Mouse (Mus musculus) natural killer cell, adult 2 months (primary cell): ENCODE results near the gene Hoxa7.

Source experiments
- DNase-seq, 2 experiments: peaks; one replicate each; pipeline ENCODE4 v3.0.0; 2022; ENCODE audit warnings: low spot score in 2 of 2

Hoxa7 gene

GRCm38 (mm10) chr6:52177061-52177735 is 44.5 kb downstream of the Hoxa7 start, which contains the start of gene 5730596B20Rik:
5730596B20Rik (plus strand) TSS chr6:52177498.
- no peak for DNase-seq

GRCm38 (mm10) chr6:52176391-52176790 is 45.3 kb downstream of the Hoxa7 start:
- DNase-seq = no peak

- no peak for DNase-seq
These were observed 45.8 kb downstream of the Hoxa7 start for GRCm38 (mm10) chr6:52175864-52176263.

GRCm38 (mm10) chr6:52174968-52175751 is 46.5 kb downstream of the Hoxa7 start:
- DNase-seq = no peak

- no peak for DNase-seq
These were observed 48.0 kb downstream of the Hoxa7 start for GRCm38 (mm10) chr6:52173648-52174047.

GRCm38 (mm10) chr6:52172501-52172900 is 49.2 kb downstream of the Hoxa7 start:
- no peak for DNase-seq

GRCm38 (mm10) chr6:52171938-52172337 is 49.7 kb downstream of the Hoxa7 start:
- no peak for DNase-seq

- no peak for DNase-seq
These were observed 50.3 kb downstream of the Hoxa7 start for GRCm38 (mm10) chr6:52171331-52171730.

GRCm38 (mm10) chr6:52170898-52171223 is 50.8 kb downstream of the Hoxa7 start:
- DNase-seq = no peak

- DNase-seq = no peak
These were observed 51.3 kb downstream of the Hoxa7 start for GRCm38 (mm10) chr6:52170166-52170897.

GRCm38 (mm10) chr6:52169499-52170165 is 52.0 kb downstream of the Hoxa7 start:
- DNase-seq = no peak

- DNase-seq = no peak
These were observed 53.2 kb downstream of the Hoxa7 start for GRCm38 (mm10) chr6:52168191-52169055.

GRCm38 (mm10) chr6:52167736-52168161 is 53.9 kb downstream of the Hoxa7 start:
- DNase-seq = no peak

GRCm38 (mm10) chr6:52167176-52167575 is 54.5 kb downstream of the Hoxa7 start:
- DNase-seq = no peak

GRCm38 (mm10) chr6:52166431-52167077 is 55.1 kb downstream of the Hoxa7 start:
- no peak for DNase-seq

- no peak for DNase-seq
These were observed 55.9 kb downstream of the Hoxa7 start for GRCm38 (mm10) chr6:52165441-52166370.

GRCm38 (mm10) chr6:52164626-52165440 is 56.8 kb downstream of the Hoxa7 start, which contains the start of gene Hoxa2:
Hoxa2 (minus strand) TSS chr6:52164831.
- DNase-seq = no peak
